Mouse (Mus musculus) G1E (cell line): ENCODE data around the gene Fank1.

ENCODE experiments used
- CTCF ChIP-seq: IDR thresholded peaks from 2 replicates; pipeline ENCODE4 v1.5.1; 2012; ENCODE audit warnings: low read depth, low read length, inconsistent platforms, mixed read lengths
- GATA1 ChIP-seq: IDR thresholded peaks from 2 replicates; pipeline ENCODE4 v1.6.1; 2012; ENCODE audit warnings: borderline replicate concordance, low read length, inconsistent platforms, mixed read lengths
- TAL1 ChIP-seq: conservative IDR thresholded peaks from 2 replicates; pipeline ENCODE4 v1.6.1; 2012; ENCODE audit warnings: low read depth, low read length, inconsistent platforms, mixed read lengths

- TF ChIP-seq CTCF = no peak
- TF ChIP-seq GATA1 = no peak
- TF ChIP-seq TAL1 = no peak
These were observed 132.3 kb downstream of the Fank1 start for GRCm38 (mm10) chr7:133908966-133909365.
